Mouse (Mus musculus): ENCODE data around the gene Ptprm. TPM values are rescaled to one million over a fixed set of nuclear protein-coding genes. Genes with fewer than 3 reads are reported as not detected.

The Ptprm gene
- polyA plus RNA-seq, 1 experiment from 2014 or later, result 16.5 TPM

DNA sequence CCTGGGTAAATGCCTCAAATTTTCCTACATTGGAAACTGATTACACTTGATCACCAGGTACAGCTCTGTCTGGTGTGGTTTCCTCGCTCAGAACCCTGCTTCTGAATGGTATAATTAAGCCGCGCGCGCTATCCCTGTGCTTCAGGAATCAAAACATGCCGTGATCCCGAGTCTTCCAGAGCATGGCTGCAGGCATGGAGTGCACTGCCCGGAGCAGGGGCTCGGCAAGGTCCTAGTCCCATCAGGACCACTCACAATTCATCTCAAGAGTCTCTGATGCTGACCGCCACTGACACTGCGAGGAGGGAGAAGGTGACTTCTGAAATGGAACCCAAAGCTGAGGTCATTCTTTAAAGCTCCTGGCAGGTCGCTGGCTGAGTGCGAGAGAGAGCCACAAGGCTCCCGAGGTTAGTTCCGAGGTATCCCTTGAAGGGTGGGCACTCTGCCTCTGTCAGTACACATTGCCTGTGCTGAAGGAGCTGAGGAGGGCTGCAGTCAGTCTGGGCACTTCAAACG is 682.5 kb downstream of the Ptprm start:
- H3K4me1 ChIP-seq, result peaks cover 2% of the 10 kb centered on the region; the same call in 1 of the 2 replicates
- no peak overlapping the region for H3K4me2 ChIP-seq (replicated peaks)
- H3K4me3 ChIP-seq, result no peak overlapping the region
- no peaks in the 10 kb centered on the region for H3K27me3 ChIP-seq
- H3K27ac ChIP-seq, result no peak overlapping the region
- ATAC-seq (ENCODE audit: low FRiP score), result no peak
- H3K36me3 ChIP-seq, result no peaks in the 10 kb centered on the region
- no peak overlapping the region for H3K9ac ChIP-seq
- WGBS, result 82% methylated on average over 16 of the region's 16 CpGs
- H3K9me3 ChIP-seq (replicated peaks), result no peaks in the 10 kb centered on the region

DNA sequence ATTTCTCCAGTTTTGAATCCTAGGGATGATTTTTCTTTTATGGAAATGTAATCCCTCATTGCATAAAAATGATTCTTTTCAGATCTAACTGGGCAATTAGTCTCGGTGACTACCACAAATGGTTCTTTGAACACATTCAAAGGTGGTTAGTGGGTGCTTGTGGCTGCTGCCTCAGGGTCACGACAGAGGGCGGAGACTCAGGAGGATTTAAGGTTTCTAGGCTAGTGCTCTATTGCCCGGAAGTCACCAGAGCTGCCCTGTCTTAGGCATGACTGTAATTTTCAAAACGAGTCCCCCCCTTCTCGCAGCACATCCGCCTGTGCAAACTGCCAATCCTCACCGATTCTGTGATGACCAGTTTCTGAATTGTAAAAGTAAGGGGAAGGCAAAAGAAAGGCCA is 683.0 kb downstream of the Ptprm start:
- no peak for ATAC-seq (ENCODE audit: low FRiP score)
- Histone ChIP-seq H3K36me3 (no peaks in the 10 kb centered on the region), H3K27ac (no peak overlapping the region), H3K9ac (no peak overlapping the region), H3K9me3 (replicated peaks) (no peaks in the 10 kb centered on the region), H3K27me3 (no peaks in the 10 kb centered on the region), H3K4me1 (peaks cover 2% of the 10 kb centered on the region; the same call in 1 of the 2 replicates), H3K4me2 (replicated peaks) (no peak overlapping the region), H3K4me3 (no peak overlapping the region)
- 61% methylated on average over 8 of the region's 8 CpGs for WGBS

DNA sequence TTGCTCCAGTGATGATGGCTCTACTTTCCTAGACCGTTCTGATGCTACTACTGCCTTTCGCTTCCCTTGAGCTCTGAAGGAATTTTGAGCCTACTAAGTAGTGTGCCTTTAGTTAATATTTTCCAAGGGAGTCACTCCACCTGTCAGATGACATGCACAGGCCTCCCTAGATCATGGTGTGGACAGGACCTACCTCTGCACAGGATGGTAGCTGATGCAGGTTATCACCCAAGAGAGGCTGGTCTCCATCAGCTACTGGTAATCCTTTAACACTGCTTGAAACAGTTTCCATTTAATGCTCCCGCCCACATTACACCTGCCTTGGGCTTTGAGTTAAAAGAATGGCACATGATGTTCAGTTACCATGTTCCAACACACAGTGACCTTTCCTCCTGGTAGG is 688.5 kb downstream of the Ptprm start:
- Histone ChIP-seq H3K27me3 (no peaks in the 10 kb centered on the region), H3K9me3 (replicated peaks) (no peaks in the 10 kb centered on the region), H3K9ac (no peak overlapping the region), H3K36me3 (no peaks in the 10 kb centered on the region), H3K4me3 (no peak overlapping the region), H3K27ac (no peak overlapping the region), H3K4me2 (replicated peaks) (no peak overlapping the region), H3K4me1 (no peaks in the 10 kb centered on the region)
- no peak for ATAC-seq (ENCODE audit: low FRiP score)
- WGBS, result 92% methylated on average over 3 of the region's 3 CpGs

DNA sequence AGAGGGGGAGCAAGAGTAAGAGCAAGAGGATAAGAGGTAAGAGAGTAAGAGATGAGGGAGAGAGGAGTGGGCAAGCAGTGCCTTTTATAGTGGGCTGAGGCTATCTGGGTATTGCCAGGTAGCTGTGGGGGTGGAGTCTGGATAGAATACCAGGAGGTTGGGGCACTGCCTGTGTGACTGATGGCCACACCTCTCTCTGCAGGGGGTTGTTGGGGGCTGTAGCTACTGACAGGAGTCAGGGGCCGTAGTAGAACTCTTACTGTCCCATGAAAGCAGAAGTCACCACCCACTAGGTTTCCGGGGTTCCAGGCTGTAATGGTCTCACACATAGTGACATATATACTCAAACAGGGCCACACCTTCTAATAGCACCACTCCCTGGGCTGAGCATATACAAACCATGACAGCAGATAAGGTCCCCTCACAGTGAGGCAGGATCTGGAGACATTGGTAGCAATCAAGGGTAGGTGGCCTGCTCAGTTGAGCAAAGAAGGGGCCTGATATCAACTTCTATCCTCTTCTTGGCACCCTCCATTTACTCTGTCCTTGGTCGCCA is 689.0 kb downstream of the Ptprm start:
- 76% methylated on average over 3 of the region's 3 CpGs for WGBS
- Histone ChIP-seq H3K4me1 (no peaks in the 10 kb centered on the region), H3K27me3 (no peaks in the 10 kb centered on the region), H3K4me3 (no peak overlapping the region), H3K36me3 (no peaks in the 10 kb centered on the region), H3K27ac (no peak overlapping the region), H3K9me3 (replicated peaks) (no peaks in the 10 kb centered on the region), H3K9ac (no peak overlapping the region), H3K4me2 (replicated peaks) (no peak overlapping the region)
- no peak for ATAC-seq (ENCODE audit: low FRiP score)

DNA sequence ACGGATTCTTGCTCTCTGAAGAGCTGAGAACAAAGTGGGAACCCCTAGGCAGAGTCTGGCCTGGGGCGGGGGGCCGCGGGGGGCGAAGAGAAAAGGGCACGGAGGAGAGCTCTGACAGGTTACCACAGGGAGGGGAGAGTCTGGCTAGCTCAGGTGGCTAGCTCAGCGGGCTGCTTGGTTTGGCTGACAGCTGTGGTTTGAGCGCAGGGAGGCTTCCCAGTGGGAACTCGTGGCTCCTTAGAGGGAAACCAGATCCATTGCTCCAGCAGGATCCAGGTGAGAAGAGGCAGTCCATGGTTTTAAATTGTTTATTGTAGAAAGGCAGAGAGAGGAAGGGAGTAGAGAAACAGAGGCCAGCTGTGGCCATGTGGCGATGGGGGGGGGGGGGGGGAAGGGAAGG is 689.5 kb downstream of the Ptprm start:
- H3K9ac ChIP-seq, result no peak overlapping the region
- no peak overlapping the region for H3K4me2 ChIP-seq (replicated peaks)
- H3K4me3 ChIP-seq, result no peak overlapping the region
- no peaks in the 10 kb centered on the region for H3K27me3 ChIP-seq
- H3K4me1 ChIP-seq, result no peaks in the 10 kb centered on the region
- no peaks in the 10 kb centered on the region for H3K36me3 ChIP-seq
- H3K27ac ChIP-seq, result no peak overlapping the region
- no peak for ATAC-seq (ENCODE audit: low FRiP score)
- 59% methylated on average over 10 of the region's 10 CpGs for WGBS
- no peaks in the 10 kb centered on the region for H3K9me3 ChIP-seq (replicated peaks)

DNA sequence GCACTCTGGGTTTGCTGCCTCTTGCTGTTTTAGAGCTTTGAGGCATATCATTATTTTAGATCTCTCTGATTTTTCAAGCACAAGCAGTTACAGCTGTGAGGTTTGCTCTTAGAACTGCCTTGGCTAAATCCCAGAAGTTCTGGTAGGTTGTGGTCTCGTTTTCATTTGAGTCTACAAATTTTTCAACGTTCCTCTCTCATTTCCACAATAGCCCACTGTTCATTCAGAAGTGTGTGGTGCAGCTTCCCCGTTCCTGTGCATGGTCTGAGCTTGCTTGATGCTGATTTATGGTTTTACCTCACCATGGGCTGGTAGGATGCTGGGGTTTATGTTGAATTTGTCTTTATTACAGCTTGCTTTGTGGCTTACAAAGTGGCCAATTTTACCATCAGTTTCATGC is 695.0 kb downstream of the Ptprm start:
- no peaks in the 10 kb centered on the region for H3K4me1 ChIP-seq
- no peak overlapping the region for H3K27ac ChIP-seq
- no peak overlapping the region for H3K9ac ChIP-seq
- H3K9me3 ChIP-seq (replicated peaks), result no peaks in the 10 kb centered on the region
- no peaks in the 10 kb centered on the region for H3K36me3 ChIP-seq
- H3K4me3 ChIP-seq, result no peak overlapping the region
- no peak for ATAC-seq (ENCODE audit: low FRiP score)
- 58% methylated on average over 3 of the region's 3 CpGs for WGBS
- no peaks in the 10 kb centered on the region for H3K27me3 ChIP-seq
- no peak overlapping the region for H3K4me2 ChIP-seq (replicated peaks)

DNA sequence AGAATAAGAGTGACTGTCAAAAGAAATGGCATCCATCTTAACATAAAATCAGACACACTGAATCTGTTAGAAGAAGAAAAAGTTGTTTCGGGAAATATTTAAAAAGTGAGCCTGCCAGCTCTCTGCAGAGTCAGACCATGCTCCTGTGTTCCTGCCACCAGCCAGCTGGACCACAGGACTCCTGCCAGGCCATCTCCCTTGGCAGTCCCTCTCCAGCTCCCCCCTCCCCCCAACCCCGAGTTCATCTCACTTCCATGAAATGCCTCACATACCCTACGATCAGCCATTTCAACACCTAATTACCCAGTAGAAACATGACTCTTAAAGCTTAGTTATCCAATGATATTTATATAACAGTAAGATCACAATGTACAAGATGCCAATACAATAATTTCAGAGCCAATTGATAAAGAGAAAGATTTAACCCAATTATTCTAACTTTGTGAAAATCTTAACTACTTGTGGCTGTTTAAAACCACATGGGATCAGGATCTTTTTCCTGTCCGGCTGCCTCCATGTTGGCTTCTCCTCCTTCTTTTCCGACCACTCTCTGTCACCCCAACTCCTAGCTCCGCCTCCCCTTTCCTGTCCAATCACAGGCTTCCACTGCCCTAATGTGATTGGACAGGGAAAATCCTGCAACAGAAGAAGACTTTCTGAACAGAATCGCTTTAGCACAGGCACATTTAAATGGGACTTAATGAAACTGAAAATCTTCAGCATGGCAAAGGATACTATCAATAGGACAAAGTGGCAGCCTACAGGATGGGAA is 716.1 kb downstream of the Ptprm start:
- Histone ChIP-seq H3K9ac (no peak overlapping the region), H3K9me3 (replicated peaks) (no peaks in the 10 kb centered on the region), H3K36me3 (no peaks in the 10 kb centered on the region), H3K4me3 (no peak overlapping the region), H3K27ac (no peak overlapping the region), H3K27me3 (no peaks in the 10 kb centered on the region), H3K4me1 (no peaks in the 10 kb centered on the region), H3K4me2 (replicated peaks) (no peak overlapping the region)
- no peak for ATAC-seq (ENCODE audit: low FRiP score)
- WGBS, result 81% methylated on average over 7 of the region's 7 CpGs

DNA sequence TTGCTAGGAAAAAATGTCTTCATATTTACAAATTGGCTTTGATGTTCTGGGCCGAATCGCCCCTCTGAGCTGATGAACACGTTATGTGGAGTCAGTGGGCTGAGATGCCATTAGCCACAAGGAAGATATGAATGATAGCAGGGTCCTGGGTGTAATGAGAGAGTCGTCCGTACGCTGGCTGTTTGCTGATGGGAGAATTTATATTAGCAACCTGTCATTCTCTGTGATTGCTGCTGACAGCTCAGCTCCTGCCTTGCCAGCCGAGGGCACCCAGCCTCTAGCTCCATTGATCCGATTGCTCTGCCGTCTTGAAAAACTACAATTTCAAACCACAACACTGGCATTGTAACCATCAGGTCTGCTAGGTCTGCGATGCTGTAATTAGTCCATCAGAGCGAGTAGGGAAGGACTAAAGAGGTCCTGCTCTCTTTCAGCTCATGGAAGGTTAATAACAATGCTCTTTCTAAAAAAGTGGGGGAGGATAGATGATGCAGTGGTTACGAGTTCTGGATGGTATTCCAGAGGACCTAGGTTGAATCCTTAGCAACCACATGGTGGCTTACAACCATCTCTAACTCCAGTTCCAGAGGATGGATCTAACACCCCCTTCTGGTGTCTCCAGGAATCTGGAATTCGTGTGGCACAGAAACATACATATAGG is 734.1 kb downstream of the Ptprm start:
- Histone ChIP-seq H3K9ac (no peak overlapping the region), H3K4me3 (no peak overlapping the region), H3K4me1 (peaks cover 4% of the 10 kb centered on the region; the same call in 1 of the 2 replicates), H3K4me2 (replicated peaks) (no peak overlapping the region), H3K27me3 (no peaks in the 10 kb centered on the region), H3K27ac (no peak overlapping the region; the same call in 1 of the 2 replicates), H3K36me3 (no peaks in the 10 kb centered on the region), H3K9me3 (replicated peaks) (no peaks in the 10 kb centered on the region)
- peak; percentile 46; the same call in 1 of the 2 replicates for ATAC-seq (ENCODE audit: low FRiP score)
- 63% methylated on average over 13 of the region's 13 CpGs for WGBS

DNA sequence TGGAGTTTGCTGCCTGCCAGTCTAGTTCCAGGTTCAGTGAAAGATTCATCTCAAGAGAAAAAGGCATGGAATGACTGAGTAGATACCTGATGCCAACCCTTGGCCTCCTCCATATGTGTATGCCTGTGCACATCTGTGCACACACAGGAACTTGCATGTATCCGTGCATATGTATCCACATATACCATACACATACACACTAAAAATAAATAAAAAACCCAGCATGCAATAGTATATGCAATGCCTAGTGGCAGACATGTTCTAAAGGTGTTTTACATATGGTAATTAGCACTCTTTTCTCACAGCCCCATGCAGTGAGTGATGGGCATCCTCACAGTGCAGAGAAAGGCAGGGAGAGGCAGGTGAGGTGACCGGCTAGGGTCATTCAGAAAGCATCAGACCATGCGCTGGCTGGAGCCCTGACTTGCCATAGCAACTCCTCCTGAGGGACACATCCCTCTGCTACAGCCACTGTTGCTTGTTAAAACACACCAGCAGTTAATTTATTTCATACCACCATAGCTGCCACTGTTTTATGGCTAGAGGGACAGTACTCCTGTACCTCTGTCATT is 734.9 kb downstream of the Ptprm start:
- H3K4me1 ChIP-seq, result peaks cover 4% of the 10 kb centered on the region; the same call in 1 of the 2 replicates
- H3K9ac ChIP-seq, result no peak overlapping the region
- no peak overlapping the region for H3K27ac ChIP-seq
- no peaks in the 10 kb centered on the region for H3K27me3 ChIP-seq
- no peak overlapping the region for H3K4me2 ChIP-seq (replicated peaks)
- 73% methylated on average over 3 of the region's 3 CpGs for WGBS
- no peak overlapping the region for H3K4me3 ChIP-seq
- no peaks in the 10 kb centered on the region for H3K36me3 ChIP-seq
- ATAC-seq (ENCODE audit: low FRiP score), result 0 out of 2 replicates have a peak, but pooled peaks have one; percentile 32
- no peaks in the 10 kb centered on the region for H3K9me3 ChIP-seq (replicated peaks)

Small RNAs within 50 kb of the gene (microRNA-seq; reads per million reads assigned to microRNA genes)
- gene Mir5709, result not detected

Measured in hindbrain, embryonic 12.5 days (tissue).